Mouse (Mus musculus) forebrain, embryonic 13.5 days (tissue): ENCODE measurements at regions not wholly inside any gene's neighbourhood (a gene's known extent, or its start where the extent isn't known, plus 50 kb on each side); places are given as distances from the start of the nearest gene placed in this dataset.

ENCODE experiments used
- ATAC-seq: fragments of 200-750 bp; cut with Nextera tagmentation; 2 replicates; pipeline ENCODE4 v1.8.0; 2017
- H3K27ac ChIP-seq: fragments of 300-500 bp; sonication (generic); 2 replicates; pipeline ENCODE4 v1.5.1; 2015; ENCODE audit warnings: inconsistent platforms, mild to moderate bottlenecking, moderate library complexity
- H3K27me3 ChIP-seq: fragments of 300-500 bp; sonication (generic); 2 replicates; pipeline ENCODE4 v1.6.1; 2015; ENCODE audit warnings: mild to moderate bottlenecking, inconsistent platforms
- H3K36me3 ChIP-seq: fragments of 300-500 bp; sonication (generic); 2 replicates; pipeline ENCODE4 v1.6.1; 2015; ENCODE audit warnings: mild to moderate bottlenecking, inconsistent platforms; ENCODE audit not compliant: poor library complexity, severe bottlenecking
- H3K4me1 ChIP-seq: fragments of 300-500 bp; sonication (generic); 2 replicates; pipeline ENCODE4 v1.6.1; 2015; ENCODE audit warnings: inconsistent platforms
- H3K4me2 ChIP-seq: fragments of 300-500 bp; sonication (generic); 2 replicates; pipeline ENCODE4 v1.6.1; 2015; ENCODE audit warnings: inconsistent platforms, mild to moderate bottlenecking, moderate library complexity
- H3K4me3 ChIP-seq: fragments of 300-500 bp; sonication (generic); 2 replicates; pipeline ENCODE4 v1.5.1; 2015; ENCODE audit warnings: mild to moderate bottlenecking, inconsistent platforms
- H3K9ac ChIP-seq: fragments of 300-500 bp; sonication (generic); 2 replicates; pipeline ENCODE4 v1.6.1; 2015; ENCODE audit warnings: mild to moderate bottlenecking, inconsistent platforms
- H3K9me3 ChIP-seq: fragments of 300-500 bp; sonication (generic); replicated peaks from 2 replicates; pipeline ENCODE4 v1.6.1; 2016; ENCODE audit warnings: inconsistent platforms
- WGBS: fragments of 180-500 bp; shearing (Covaris S2); methylation state at CpG from one replicate; pipeline ENCODE4 v1.1.7; 2015; 5-methylcytosine and 5-hydroxymethylcytosine counted together

- Histone ChIP-seq H3K9ac (no peak overlapping the region), H3K4me3 (no peak overlapping the region), H3K27me3 (no peaks in the 10 kb centered on the region), H3K27ac (no peak overlapping the region), H3K4me2 (no peak overlapping the region), H3K9me3 (no peaks in the 10 kb centered on the region), H3K36me3 (no peaks in the 10 kb centered on the region), H3K4me1 (no peaks in the 10 kb centered on the region)
- ATAC-seq: no peak
- 36% methylated on average over 4 of the region's 4 CpGs for WGBS
Observed at GRCm38 (mm10) chr1:120762921-120763595, 160.8 kb downstream of the En1 start.

- Histone ChIP-seq H3K27me3 (no peaks in the 10 kb centered on the region), H3K4me1 (no peaks in the 10 kb centered on the region), H3K9me3 (no peaks in the 10 kb centered on the region), H3K4me3 (no peak overlapping the region), H3K4me2 (no peak overlapping the region), H3K36me3 (no peaks in the 10 kb centered on the region), H3K27ac (no peak overlapping the region), H3K9ac (no peak overlapping the region)
- no peak for ATAC-seq
- WGBS: 87% methylated on average over 2 of the region's 2 CpGs
Observed at GRCm38 (mm10) chr1:120767054-120767453, 164.8 kb downstream of the En1 start.

DNA sequence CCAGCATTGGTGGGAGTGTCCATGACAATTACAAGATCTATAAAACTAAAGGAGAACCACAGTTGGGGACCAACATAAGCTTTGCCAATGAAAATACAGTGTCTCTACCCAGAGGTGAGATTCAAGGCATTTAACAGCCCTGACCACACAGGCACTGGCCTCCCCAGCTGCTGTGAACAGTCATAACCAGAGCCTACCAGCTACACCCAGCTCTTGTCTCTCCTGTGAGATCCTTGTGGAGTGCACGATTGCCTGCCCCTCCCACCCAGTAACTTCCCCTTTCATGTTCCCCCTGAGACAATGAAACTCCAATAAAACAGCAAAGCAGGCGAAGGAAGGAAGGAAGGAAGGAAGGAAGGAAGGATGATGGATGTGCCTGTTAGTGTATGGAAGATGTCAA, 169.1 kb downstream of the En1 start:
- WGBS: 82% methylated on average over 2 of the region's 2 CpGs
- H3K27ac ChIP-seq: no peak overlapping the region
- H3K9ac ChIP-seq: no peak overlapping the region
- no peaks in the 10 kb centered on the region for H3K4me1 ChIP-seq
- H3K27me3 ChIP-seq: no peaks in the 10 kb centered on the region
- no peak for ATAC-seq
- no peaks in the 10 kb centered on the region for H3K9me3 ChIP-seq
- no peaks in the 10 kb centered on the region for H3K36me3 ChIP-seq
- H3K4me3 ChIP-seq: no peak overlapping the region
- H3K4me2 ChIP-seq: no peak overlapping the region

GRCm38 (mm10) chr1:120776906-120777305, 174.7 kb downstream of the En1 start:
- ATAC-seq: no peak
- Histone ChIP-seq H3K9ac (no peak overlapping the region), H3K36me3 (no peaks in the 10 kb centered on the region), H3K9me3 (no peaks in the 10 kb centered on the region), H3K27ac (no peak overlapping the region), H3K4me3 (no peak overlapping the region), H3K4me2 (no peak overlapping the region), H3K4me1 (no peaks in the 10 kb centered on the region), H3K27me3 (no peaks in the 10 kb centered on the region)
- WGBS: 72% methylated on average over 2 of the region's 2 CpGs

DNA sequence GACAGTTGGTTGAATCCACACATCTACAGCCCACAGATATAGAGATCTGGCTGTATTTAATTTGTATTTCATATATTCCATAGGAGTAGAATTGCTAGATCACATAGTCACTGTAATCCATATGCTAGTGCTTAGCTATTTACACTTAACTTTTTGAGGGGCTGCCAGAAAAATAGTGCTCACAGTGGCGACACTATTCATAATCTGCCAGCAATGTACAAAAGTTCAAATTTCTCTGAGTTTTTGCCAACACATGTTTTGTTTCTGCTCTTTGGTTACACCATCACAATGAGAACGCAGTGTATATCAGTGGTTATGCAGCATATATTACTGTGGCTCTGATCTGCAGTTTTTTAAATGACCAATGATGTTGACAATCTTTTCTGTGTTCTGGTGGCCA, 175.2 kb downstream of the En1 start:
- 84% methylated on average over 2 of the region's 2 CpGs for WGBS
- Histone ChIP-seq H3K27me3 (no peaks in the 10 kb centered on the region), H3K9me3 (no peaks in the 10 kb centered on the region), H3K36me3 (no peaks in the 10 kb centered on the region), H3K4me1 (no peaks in the 10 kb centered on the region), H3K4me2 (no peak overlapping the region), H3K27ac (no peak overlapping the region), H3K9ac (no peak overlapping the region), H3K4me3 (no peak overlapping the region)
- ATAC-seq: no peak

DNA sequence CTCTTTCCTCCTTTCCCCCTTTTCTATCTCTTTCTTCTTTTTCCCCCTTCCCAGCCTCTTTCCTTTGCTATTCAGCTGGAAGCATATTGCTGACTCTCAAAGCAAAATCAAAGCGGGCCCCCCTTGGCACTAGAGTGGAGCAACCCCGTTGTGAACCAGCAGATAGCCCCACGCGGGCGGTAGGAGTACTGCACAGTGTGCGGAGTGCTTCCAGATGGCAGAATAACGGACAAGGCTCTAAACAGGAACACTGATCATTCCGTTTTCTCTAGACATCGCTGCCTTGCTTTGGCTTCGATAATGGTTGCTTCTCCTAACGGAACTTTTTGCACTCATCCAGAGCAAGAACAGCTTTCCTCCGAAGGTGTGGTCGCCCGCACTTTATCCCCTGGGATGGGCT, 193.0 kb downstream of the En1 start:
- H3K27me3 ChIP-seq: no peaks in the 10 kb centered on the region
- H3K9ac ChIP-seq: no peak overlapping the region
- H3K4me1 ChIP-seq: no peaks in the 10 kb centered on the region
- H3K9me3 ChIP-seq: no peaks in the 10 kb centered on the region
- no peak overlapping the region for H3K4me3 ChIP-seq
- no peaks in the 10 kb centered on the region for H3K36me3 ChIP-seq
- no peak for ATAC-seq
- H3K4me2 ChIP-seq: no peak overlapping the region
- 73% methylated on average over 14 of the region's 14 CpGs for WGBS
- H3K27ac ChIP-seq: no peak overlapping the region

DNA sequence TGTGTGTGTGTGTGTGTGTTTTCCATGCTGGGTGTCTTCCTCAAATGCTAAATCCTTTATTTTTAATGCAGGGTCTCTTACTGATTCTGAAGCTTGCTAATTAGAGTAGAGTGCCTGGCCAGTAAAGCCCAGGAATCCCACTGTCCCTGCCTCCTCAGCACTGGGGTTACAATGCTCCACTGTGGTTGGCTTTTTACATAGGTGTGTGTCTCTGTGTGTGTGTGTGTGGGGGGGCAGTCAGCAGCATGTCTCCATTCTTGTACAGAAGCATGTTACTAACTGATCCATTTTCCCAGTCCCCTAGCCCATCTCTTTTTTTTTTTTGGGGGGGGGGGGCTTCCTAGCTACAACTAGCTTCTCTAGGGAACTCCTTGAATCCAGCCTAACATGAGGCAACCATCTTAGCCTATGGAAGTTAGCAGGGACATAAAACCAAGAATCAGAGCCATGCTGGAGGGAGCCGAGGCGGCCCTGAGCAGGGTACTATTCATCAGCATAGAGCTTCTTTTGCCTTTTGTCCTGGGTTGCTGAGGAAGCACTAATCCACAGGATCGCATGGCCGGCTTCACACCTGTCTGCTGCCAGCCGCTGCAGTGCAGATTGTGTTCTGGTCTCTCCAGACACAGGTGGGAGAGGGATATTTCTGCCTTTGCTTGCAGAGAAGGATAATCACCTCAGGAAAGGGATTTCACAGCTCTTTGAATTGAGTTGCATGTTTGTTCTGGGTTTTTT, 199.2 kb downstream of the En1 start:
- Histone ChIP-seq H3K4me2 (no peak overlapping the region), H3K9me3 (no peaks in the 10 kb centered on the region), H3K27ac (no peak overlapping the region), H3K4me1 (peaks cover 6% of the 10 kb centered on the region; the same call in 1 of the 2 replicates), H3K9ac (no peak overlapping the region), H3K27me3 (no peaks in the 10 kb centered on the region), H3K4me3 (no peak overlapping the region), H3K36me3 (no peaks in the 10 kb centered on the region)
- 2% methylated on average over 5 of the region's 5 CpGs for WGBS
- ATAC-seq: no peak

DNA sequence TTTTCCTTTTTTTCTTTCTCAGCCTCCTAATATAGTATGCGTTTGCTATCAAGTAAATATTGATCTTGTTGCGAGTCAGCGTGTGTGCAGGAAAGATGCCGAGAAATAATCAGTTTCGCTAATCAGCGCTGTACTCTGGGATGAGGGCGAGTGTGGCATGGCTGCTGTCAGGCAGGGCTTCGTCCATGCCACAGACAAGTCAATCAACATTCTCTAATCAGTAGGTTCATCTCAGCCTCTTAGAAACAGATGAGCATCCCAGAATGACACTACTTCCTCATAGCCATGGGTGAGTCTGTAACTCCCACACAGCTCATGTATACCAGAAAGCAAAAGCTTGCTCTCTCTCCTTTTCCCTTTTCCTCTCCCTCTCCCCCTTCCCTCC, 199.8 kb downstream of the En1 start:
- no peaks in the 10 kb centered on the region for H3K27me3 ChIP-seq
- H3K4me1 ChIP-seq: peaks cover 6% of the 10 kb centered on the region; the same call in 1 of the 2 replicates
- no peak overlapping the region for H3K9ac ChIP-seq
- no peak overlapping the region for H3K4me3 ChIP-seq
- no peak for ATAC-seq
- H3K9me3 ChIP-seq: no peaks in the 10 kb centered on the region
- H3K4me2 ChIP-seq: no peak overlapping the region
- no peak overlapping the region for H3K27ac ChIP-seq
- WGBS: 71% methylated on average over 8 of the region's 8 CpGs
- no peaks in the 10 kb centered on the region for H3K36me3 ChIP-seq

DNA sequence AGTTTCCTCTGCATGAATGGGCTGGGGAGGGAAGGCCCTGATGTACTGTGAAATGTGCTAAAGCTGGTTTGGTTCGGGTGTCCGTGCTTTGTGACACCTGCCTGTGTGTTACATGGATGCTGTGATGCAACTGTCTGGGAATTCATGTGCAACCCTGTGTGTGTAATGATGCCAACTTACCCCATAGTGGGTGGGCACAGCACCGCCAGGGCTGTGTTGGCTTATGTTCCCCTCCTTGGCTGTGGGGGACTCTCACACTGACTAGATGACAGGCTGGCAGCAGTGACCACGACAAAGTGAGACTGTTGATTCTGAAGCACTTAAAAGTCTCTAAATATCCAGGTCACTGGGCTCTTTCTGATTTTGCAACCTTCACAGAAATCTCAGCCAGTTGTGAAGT, 212.2 kb downstream of the En1 start:
- no peak overlapping the region for H3K9ac ChIP-seq
- 82% methylated on average over 4 of the region's 4 CpGs for WGBS

GRCm38 (mm10) chr1:120816237-120816820, 214.1 kb downstream of the En1 start:
- peak; percentile 39; the same call in 1 of the 2 replicates for ATAC-seq
- WGBS: 65% methylated on average over 5 of the region's 5 CpGs
- peaks cover 2% of the 10 kb centered on the region; the same call in 1 of the 2 replicates for H3K27me3 ChIP-seq
- no peak overlapping the region for H3K27ac ChIP-seq
- H3K4me2 ChIP-seq: no peak overlapping the region
- no peak overlapping the region for H3K4me3 ChIP-seq
- H3K36me3 ChIP-seq: no peaks in the 10 kb centered on the region
- no peak overlapping the region for H3K9ac ChIP-seq
- H3K9me3 ChIP-seq: no peaks in the 10 kb centered on the region
- H3K4me1 ChIP-seq: peaks cover 18% of the 10 kb centered on the region

More for the DNA sequence above, 212.2 kb downstream of the En1 start:
- Histone ChIP-seq H3K4me2 (no peak overlapping the region), H3K4me1 (peaks cover 18% of the 10 kb centered on the region), H3K4me3 (no peak overlapping the region), H3K27ac (no peak overlapping the region), H3K27me3 (peaks cover 2% of the 10 kb centered on the region; the same call in 1 of the 2 replicates), H3K36me3 (no peaks in the 10 kb centered on the region), H3K9me3 (no peaks in the 10 kb centered on the region; the same call in 1 of the 2 replicates)
- no peak for ATAC-seq

DNA sequence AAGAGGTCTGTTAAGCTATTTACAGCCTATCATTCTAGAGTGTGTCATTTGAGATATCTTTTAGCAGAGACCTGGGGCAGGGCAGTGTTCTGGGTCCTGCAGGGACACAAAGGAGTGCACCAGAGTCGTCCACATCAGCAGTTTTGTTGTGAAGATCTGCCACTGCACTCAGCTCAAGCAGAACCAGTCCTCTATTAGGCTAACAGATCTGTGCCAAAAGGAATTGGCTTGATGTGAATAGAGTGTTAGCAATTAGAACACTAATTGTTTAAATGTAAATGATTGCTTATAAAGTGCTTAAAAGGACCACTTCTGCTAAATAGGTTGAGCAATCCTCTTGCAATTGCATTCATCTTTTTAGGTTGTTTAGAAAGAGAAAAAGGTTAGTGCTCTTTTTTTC, 215.3 kb downstream of the En1 start:
- 5% methylated on average over 1 of the region's 1 CpGs for WGBS
- H3K4me3 ChIP-seq: no peak overlapping the region
- no peak overlapping the region for H3K4me2 ChIP-seq
- no peaks in the 10 kb centered on the region for H3K9me3 ChIP-seq
- H3K27ac ChIP-seq: no peak overlapping the region
- no peak overlapping the region for H3K9ac ChIP-seq
- ATAC-seq: peak; percentile 89
- H3K27me3 ChIP-seq: peaks cover 2% of the 10 kb centered on the region; the same call in 1 of the 2 replicates
- peaks cover 18% of the 10 kb centered on the region for H3K4me1 ChIP-seq
- no peaks in the 10 kb centered on the region for H3K36me3 ChIP-seq

GRCm38 (mm10) chr1:120831975-120832374, 229.8 kb downstream of the En1 start:
- Histone ChIP-seq H3K4me3 (no peak overlapping the region), H3K4me1 (no peaks in the 10 kb centered on the region), H3K36me3 (no peaks in the 10 kb centered on the region), H3K27ac (no peak overlapping the region), H3K4me2 (no peak overlapping the region), H3K9me3 (no peaks in the 10 kb centered on the region), H3K27me3 (0 out of 2 replicates have a peak, but pooled peaks cover 3% of the 10 kb centered on the region), H3K9ac (no peak overlapping the region)
- ATAC-seq: no peak
- WGBS: 70% methylated on average over 1 of the region's 1 CpGs
